Mouse (Mus musculus) gastrocnemius, postnatal 36 days (tissue): ENCODE results near the gene Cfap46. TPM values are rescaled to one million over a fixed set of nuclear protein-coding genes. Genes with fewer than 3 reads are reported as not detected.

Experiments used
- DNase-seq, 2 experiments: peaks; one replicate each; pipeline ENCODE4 v3.0.0; 2022
- intact Hi-C: fragments of 180-260 bp; cut with DNase I; formaldehyde crosslinking; loops from one replicate; pipeline ENCODE4 v1.15.1; 2025
- total RNA-seq, 2 experiments: library from RNA; stranded (reverse); gene quantifications; 2 replicates each; pipeline ENCODE4 v1.2.3; 2021

Cfap46 gene
- total RNA-seq, 2 experiments from 2014 or later, result 0.02 to 0.05 TPM

DNA sequence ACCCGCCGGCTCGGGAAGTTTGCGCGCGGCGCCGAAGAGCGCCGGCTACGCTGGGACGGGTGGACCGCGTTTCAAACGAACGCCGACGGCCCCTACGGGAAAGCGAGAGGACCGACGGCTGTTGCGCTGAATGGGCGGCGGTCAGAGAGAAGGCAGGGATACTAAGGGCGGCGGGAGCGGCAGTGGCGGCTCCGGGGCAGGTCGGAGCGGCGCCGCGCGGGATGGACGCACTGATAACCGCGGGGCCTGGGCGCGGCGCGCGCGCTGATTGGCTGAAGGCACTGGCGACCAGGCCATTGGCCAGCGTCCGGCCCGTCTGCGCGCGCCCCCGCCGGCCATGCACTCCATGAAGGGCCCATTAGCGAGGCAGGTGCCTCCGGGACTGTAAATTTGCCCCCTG is 101.0 kb downstream of the Cfap46 start, which contains the start of gene Nkx6-2:
TSS of gene Nkx6-2 (minus strand) at position 203 of the 400 bp plus-strand sequence.
- intact Hi-C loops, result loop anchor here (10.0 kb wide), 1 partner anchor 278 kb away; no protein-coding TSS in a partner anchor
- peak in 1 of 2 experiments; percentile 32 for DNase-seq

DNA sequence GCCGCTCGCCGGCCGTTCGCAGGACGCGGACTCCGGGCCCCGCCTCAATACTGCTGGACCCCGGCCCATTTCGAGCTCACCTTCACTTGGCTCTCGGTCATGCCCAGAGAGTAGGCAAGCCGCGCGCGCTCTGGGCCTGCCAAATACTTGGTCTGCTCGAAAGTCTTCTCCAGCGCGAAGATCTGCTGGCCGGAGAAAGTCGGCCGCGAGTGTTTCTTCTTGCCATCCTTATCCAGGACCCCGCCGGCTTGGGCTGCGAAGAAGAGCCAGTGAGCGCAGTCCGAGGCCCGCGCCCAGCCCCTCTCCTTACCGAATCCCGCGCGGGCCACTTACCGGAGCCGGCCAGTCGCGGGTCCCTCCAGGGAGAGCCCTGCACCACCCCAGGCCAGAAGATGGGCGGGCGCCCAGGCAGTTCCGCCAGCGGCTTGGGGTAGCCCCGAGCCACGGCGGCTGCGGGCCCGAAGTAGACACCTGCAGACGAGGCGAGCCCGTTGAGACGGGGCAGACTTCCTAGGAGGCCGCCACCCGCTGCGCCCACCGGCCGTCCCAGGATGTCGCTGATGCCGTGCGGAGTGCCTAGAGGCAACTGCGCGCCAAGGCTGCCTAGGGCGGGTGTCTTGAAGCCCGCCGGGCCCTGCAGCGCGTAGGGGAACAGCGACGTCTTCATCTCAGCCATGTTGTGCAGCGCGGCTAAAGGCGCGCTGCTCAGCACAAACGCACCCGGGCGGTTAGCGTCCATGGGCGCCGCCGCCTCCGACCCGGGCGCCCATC is 101.6 kb downstream of the Cfap46 start:
- intact Hi-C loops, result loop anchor here (10.0 kb wide), 1 partner anchor 277 kb away; no protein-coding TSS in a partner anchor
- peak in 1 of 2 experiments; percentile 21 for DNase-seq

DNA sequence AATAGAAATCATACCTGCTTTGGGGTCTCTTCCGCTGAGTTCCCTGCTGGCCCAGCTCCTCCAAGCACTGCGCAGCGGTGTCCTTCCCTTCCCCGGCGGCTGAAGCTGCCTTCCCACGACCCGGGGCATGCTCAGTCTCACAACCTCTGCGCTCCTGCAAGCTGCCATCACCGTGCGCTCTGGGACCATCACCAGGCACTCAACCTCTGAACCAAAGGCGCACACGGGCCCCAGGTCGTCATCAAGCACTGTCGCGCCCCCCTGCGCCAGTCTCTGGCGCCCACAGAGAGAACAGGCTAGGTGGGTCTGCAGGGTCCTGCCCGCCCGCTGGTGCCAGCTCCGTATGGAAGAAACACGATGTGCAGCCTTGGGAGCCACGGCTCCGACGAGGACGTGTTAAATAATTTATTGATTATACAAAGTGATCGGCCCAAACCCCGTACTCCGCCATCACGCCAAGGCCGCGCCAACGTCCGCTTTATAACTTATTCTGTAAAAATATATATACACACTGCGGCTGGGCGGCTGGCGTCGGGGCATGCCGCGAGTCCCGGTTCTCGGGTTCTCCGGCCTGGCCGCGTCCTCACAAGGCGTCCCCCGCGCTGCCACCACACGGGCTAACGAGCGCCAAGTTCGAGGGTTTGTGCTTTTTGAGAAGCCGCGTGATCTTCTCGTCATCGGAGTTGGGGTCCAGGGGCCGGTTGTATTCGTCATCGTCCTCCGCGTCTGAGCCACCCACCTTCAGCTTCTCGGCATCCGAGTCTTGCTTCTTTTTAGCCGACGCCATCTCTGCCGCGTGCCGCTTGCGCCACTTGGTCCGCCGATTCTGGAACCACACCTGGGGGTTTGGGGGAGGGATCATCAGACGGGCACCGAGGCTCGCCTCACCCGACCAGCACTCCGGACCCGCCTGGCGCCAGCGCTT is 102.5 kb downstream of the Cfap46 start:
- no peak for DNase-seq
- intact Hi-C loops, result loop anchor here (10.0 kb wide), 1 partner anchor 276 kb away; no protein-coding TSS in a partner anchor

DNA sequence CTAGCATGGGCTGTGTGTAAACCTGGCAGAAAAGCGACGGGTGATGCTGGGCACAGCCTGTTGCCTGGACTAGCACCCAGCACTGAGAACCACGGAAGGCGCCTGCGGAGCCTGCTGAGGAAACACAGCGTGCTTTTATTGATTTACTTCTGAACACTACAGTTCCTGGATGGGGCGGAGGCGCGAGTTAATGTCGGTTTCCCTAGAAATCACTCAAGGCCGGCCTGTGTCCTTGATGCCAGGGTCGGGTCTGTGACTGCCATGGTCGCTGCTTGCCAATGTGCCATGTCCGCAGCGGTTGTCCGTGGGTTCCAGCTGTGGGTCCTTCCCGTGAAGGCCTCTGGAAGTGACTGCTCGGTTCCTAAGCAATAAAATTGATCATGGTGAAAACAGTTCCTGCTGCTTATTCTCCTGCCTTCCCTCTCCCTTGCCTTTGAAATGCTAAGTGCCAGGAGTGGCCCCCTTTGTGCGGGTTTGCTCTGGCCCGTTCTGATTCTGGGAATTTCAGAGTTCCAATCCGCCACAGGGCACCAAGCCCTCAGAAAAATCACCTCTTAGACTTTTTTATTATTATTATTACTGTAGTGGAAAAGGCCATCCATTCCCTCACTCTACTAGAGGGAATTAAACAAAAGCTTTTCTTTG is 104.2 kb downstream of the Cfap46 start:
- DNase-seq, result no peak
- intact Hi-C loops, result no loop called here

DNA sequence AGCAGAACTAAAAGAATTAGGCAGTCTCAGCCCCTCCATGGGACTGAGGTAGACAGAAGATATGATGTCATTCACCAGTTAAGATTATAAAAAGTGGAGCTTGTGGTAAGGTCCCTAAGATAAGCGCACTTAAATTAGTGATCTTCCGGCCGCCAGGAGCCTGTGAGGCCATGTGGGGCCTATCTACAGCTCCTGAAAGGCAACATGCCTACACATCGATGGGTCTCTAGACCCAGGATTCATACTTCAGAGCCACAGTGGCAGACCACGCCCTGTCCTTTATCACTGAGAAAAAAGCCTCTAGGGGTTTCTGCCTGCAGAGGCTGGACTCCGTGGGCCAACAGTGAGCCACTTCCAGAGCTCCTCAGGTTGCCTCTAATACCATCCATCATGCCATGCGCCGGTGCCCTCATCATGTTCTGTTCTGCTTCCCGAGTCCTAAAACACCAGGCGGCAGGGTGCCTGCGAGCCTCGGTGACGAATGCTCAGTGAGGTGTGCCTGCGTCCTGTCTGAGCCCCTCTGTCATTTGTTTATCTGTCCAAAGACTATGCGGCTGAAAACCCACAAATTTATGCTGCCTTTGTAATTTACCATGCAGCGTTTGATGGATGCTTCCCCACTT is 107.4 kb downstream of the Cfap46 start:
- intact Hi-C loops, result no loop called here
- DNase-seq, result no peak

DNA sequence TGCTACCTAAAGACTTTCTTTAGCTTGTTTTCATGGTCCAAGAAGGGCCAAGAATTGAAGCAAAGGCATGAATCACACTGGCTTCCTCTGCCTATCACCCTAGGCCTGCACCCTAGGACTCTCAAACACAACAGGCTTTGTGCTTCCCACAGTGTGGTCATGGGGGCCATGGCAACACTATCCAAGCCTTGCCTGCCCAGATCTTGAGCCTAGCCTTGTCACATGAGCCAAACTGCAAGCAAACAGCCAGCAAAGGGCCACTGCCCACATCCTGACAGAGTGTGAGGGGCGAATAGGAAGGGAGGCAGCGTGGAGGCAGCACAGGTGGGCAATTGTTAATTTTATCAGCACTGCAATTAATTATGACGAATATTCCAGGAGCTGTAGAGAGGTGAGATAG is 111.0 kb downstream of the Cfap46 start:
- DNase-seq, result no peak
- intact Hi-C loops, result no loop called here

DNA sequence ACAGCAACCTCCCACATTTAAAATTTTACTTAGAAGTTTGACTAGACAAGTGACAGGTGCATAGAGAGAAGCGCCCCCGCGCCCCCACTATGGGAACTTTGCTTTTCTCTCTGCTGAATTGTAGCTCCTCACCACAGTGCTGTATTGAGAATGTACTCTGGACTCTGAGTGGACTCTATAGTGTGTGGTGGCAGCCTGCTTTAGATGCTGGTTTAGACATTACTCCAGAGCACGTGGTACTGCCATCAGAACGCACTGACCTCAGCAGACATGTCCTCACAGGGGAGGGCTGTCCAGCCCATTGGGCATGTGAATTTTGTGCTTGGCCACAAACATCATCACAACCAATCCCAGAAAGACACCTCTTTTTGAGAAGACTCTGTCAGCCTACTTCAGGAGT is 112.8 kb downstream of the Cfap46 start:
- no peak for DNase-seq
- intact Hi-C loops, result no loop called here

DNA sequence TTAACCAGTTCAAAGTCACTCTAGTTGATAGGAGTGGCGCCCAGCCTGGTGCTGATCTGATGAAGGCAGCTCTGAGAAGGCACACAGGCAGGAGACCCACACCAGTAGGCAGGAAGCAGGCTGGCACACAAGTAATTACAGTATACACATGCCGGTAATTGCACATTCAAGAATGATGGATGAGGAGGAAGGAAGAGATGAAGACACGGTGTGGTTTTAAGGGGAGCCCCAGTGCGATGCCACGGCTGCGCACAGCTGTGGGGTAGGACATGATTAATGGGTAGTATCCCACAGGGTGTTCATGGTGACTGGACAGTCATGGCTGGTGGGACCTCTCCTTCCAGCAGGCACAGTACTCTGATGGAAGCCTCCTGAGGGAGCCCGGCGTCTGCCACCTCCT is 117.1 kb downstream of the Cfap46 start:
- intact Hi-C loops, result no loop called here
- no peak for DNase-seq

DNA sequence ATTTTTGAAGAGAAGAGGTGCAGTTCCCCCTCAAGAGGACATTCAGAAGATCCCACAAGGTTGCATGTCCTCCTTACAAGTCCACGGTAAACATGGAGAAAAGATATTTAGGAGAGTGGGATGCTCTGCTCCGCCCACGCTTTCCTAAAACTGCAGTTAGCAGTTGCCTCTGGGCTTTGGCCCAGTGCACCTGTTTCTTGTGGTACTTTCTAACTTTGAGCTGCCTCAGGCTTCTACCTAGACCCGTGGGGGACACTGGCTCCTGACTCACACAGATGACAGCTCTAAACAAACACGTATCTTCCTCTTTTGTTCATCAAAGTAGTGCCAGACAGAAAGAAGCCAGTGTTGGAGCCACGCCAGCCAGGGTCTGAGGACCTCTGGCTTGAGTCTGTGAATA is 117.6 kb downstream of the Cfap46 start:
- intact Hi-C loops, result no loop called here
- no peak for DNase-seq

DNA sequence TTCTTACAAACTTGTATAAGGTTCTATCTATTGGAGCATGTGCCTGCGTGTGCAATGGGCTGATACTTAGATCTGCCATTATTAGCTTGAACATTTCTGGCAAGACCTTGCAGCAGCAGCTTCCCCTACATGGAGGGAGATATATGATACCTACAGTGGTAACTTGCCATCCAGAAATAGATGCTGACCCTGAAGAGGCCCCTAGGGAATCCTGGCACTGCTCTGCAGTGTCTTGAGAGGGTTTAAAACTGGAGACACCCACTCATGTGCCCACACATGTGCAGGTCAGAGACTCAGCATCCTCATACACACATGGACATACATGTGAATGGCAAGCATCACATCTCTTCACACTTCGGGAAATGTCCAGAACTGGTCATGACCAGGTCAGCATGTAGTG is 119.5 kb downstream of the Cfap46 start:
- no peak for DNase-seq
- intact Hi-C loops, result no loop called here

DNA sequence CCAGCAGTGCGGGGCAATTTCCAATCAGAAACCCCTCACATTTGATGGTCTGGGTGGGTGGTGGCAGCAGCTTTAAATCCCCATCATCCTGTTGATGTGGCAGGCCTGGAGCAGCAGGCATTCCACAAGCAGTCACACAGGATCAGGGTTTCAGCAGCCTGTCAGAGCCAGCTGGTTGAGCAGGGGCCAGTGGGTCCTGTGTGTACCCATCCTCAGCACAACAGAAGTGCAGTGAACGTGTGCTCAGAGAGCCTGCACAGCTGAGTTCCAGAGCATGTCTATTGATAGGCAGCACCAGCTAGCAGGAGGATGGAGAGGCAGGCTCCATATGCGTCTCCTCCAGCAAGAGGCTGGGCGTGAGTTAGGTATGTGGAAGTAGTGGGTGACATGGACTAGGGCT is 120.2 kb downstream of the Cfap46 start:
- intact Hi-C loops, result no loop called here
- no peak for DNase-seq

DNA sequence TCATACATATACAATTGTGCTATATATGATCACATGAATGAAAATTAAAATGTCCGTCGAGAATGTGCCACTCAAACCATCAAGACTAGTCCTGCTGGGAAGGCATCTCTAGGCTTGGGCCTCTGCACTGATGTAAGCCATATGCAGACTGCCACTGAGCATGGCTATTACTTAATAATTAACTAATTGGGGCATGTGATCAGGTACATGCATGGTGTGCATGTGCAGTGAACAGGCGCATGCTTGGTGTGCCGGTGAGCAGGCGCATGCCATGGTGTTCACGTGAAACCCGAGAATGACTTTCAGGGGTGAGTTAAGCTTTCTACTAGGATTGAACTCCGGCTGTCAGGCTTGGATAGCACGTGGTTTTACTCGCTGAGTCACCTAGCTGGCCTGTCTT is 124.0 kb downstream of the Cfap46 start:
- DNase-seq, result no peak
- intact Hi-C loops, result no loop called here

DNA sequence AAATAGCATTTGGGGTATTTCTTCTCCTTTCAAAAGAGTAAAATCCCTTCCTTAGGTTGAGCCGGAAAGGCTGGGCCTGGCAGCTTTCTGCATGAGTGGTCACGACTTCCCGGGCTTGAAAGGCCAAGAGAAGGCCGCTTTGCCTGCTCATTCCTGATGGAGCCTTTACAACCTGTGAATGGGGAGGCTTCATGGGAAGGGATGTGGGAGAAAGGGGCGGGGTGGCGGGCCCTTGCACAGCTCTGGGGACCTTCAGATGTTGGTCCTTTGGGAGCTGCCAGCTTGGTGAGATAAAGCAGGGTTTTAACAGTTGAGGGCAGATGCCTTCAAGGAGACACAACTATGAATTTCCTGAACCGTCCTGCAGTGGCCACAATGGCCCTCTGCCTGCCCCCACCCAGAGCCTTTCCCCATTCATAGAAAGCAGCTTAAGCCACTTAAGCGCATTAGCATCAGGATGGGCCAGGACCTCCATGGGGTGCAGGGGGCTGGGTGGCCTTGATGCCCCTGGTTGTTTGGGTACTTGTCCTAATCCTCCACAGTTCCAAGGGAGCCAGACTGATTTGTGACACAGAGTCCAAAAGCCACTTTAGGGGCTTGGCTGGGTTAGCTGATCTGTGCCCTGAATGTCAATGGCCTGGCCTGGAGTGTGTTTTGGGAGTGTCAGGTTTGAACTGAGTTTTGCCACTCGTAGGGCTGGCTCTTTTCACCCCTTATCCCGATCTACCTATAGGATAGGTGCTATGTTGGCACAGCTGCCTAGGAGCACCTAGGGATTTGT is 126.7 kb downstream of the Cfap46 start:
- intact Hi-C loops, result no loop called here
- DNase-seq, result no peak

DNA sequence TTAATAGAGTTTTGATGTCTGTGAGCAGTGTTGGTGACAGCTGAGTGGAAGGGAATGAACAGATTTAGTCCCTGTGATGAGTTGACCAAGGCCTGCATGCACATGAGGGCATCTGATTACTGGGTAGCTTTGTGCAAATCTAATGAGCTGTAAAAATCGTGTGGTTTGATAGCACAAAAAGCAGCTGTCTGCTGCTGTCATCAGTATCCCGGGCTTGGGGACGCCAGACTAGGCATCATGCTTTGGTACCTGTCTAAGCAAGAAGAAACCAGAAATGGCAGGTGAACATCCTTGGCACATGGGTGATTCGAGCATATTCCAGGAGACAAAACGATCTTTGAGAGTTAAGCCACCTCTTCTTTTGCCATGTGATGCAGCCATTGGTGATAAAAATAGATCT is 127.3 kb downstream of the Cfap46 start:
- DNase-seq, result no peak
- intact Hi-C loops, result no loop called here

DNA sequence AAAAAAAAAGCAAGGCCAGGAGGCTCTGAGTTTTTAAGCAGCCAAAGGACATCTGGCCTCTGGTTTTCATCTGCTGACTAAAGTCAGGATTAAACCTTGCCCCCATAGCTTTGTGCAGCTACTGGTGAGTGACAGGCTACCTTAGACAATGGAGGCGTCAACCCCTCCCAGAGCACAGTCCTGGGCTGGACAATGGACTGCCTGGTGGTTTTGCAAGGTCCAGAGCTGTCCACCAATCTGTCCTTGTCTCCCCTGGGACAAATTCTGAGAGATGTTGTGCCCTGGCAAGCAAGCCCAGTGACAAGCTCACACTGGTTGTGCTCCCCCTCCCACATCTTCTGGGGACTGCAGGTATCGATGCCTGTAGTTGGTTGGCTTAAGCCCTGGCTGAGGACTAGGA is 132.1 kb downstream of the Cfap46 start:
- intact Hi-C loops, result no loop called here

More for the DNA sequence above, 132.1 kb downstream of the Cfap46 start:
- no peak for DNase-seq

Other genes starting within 250 kb of the Cfap46 start
- not detected for gene Nkx6-2, start 101.0 kb downstream of the Cfap46 start, total RNA-seq
- under 1 TPM in 1 of 2 experiments, not detected in 1; 0.07 TPM for gene Adgra1, start 150.4 kb upstream of the Cfap46 start, total RNA-seq
- gene Kndc1, start 210.9 kb upstream of the Cfap46 start, total RNA-seq, result not detected